Mouse (Mus musculus): Measurements from ENCODE around the gene Bcam. TPM values are rescaled to one million over a fixed set of nuclear protein-coding genes. Genes with fewer than 3 reads are reported as not detected.
A peak's percentile ranks its signal among the peaks of the same experiment; 100 is the strongest.

Gene Bcam
- polyA plus RNA-seq, 1 experiment from 2014 or later = 53.8 TPM

DNA sequence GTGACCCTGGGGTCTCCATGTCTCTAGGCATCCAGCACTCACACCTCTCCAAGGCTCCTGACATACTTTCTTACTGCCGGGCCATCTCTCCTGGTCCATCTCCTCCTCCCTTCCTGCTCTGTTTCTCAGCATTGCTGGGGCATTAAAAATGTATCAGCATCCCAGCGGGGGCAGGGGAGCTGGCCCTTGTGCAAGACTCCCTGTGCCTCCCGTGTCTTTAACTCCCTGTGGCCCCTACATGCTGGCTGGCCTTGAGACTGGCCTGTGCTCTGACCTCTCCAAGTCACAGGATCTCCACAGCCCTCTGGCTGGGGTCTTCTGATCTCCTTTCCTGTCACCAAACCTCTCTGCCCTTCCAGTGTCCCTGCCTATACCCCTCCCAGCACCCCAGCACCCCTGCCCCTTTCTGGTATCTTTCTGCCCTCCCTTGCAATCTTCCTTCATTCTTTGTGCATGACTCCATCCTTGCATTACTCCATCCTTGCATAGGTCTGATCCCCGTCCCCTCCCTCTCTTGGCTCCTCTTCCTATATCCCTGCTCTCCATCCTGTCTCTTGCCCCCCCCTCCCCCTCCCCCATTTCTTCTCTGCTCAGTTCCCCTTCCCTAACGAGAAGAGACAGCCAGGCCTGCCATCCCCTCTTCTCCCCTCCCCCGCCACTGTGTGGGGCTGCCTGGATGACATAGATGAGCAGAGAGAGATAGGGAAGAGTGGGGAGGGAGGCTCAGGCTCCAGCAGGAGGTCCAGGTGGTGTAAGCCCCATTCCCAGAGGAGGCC, 24.2 kb downstream of the Bcam start:
- no peak for DNase-seq (ENCODE audit: low spot score)
- no peak overlapping the region; the same call in 1 of the 2 replicates for H3K27ac ChIP-seq
- peaks cover 60% of the 10 kb centered on the region for H3K4me1 ChIP-seq
- peak overlapping the region; percentile 84 for H3K4me3 ChIP-seq
- 31% methylated on average over 6 of the region's 6 CpGs for WGBS
- H3K27me3 ChIP-seq (ENCODE audit: low read depth, poor library complexity, severe bottlenecking) = no peaks in the 10 kb centered on the region
- peaks cover 26% of the 10 kb centered on the region for H3K36me3 ChIP-seq
- no peaks in the 10 kb centered on the region for H3K9me3 ChIP-seq (replicated peaks)

- no peak for DNase-seq (ENCODE audit: low spot score)
- Histone ChIP-seq H3K36me3 (peaks cover 33% of the 10 kb centered on the region), H3K4me1 (peaks cover 66% of the 10 kb centered on the region), H3K9me3 (replicated peaks) (no peaks in the 10 kb centered on the region), H3K27me3 (ENCODE audit: low read depth, poor library complexity, severe bottlenecking) (no peaks in the 10 kb centered on the region), H3K27ac (no peak overlapping the region), H3K4me3 (no peak overlapping the region)
- 79% methylated on average over 9 of the region's 10 CpGs for WGBS
Observed at GRCm38 (mm10) chr7:19745971-19746370, 24.8 kb downstream of the Bcam start.

DNA sequence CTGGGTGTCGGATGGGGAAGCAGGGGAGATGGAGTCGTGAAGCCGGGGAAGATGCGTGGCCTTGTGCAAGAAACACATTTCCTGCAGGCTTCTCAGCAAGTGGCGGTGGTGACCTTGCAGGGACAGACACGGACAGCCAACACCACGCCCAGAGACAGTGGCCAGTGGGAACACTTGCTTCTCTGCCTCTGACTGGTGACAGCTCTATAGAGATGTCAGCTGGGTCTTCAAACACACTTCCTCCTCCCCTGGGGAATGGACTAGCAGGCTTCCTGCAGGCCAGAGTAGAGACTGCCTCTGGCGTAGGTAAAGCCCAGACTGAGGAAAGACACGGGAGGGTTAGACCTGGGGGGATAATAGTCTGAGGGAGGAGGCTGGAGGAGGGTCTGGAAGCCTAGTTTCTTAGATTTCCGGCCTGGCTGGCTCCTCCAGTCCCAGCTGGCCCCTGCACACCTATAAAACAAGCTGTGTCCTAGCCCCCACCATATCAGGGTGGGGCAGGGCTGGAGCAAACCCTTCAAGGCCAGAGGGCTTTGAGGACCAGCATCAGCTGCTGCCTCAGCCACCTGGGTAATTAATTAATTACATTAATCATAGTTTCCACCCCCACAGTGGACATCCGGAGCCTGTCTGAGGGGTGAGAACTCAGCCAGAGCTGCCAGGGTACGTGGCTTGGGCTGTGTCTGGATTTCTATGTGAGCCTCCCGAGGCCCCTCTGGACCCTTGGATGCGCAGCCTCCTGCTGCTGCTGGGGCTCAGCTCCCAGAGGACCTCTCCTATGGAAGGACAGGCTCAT, 26.0 kb downstream of the Bcam start:
- Histone ChIP-seq H3K9me3 (replicated peaks) (no peaks in the 10 kb centered on the region), H3K36me3 (peaks cover 43% of the 10 kb centered on the region), H3K27ac (0 out of 2 replicates have a peak overlapping the region, but pooled peaks have one; percentile 12), H3K27me3 (ENCODE audit: low read depth, poor library complexity, severe bottlenecking) (no peaks in the 10 kb centered on the region), H3K4me3 (no peak overlapping the region), H3K4me1 (peaks cover 55% of the 10 kb centered on the region)
- 69% methylated on average over 14 of the region's 14 CpGs for WGBS
- no peak for DNase-seq (ENCODE audit: low spot score)

GRCm38 (mm10) chr7:19743791-19744190, 27.0 kb downstream of the Bcam start:
- Histone ChIP-seq H3K36me3 (peaks cover 52% of the 10 kb centered on the region), H3K4me1 (peaks cover 54% of the 10 kb centered on the region), H3K4me3 (no peak overlapping the region), H3K9me3 (replicated peaks) (no peaks in the 10 kb centered on the region), H3K27me3 (ENCODE audit: low read depth, poor library complexity, severe bottlenecking) (no peaks in the 10 kb centered on the region), H3K27ac (no peak overlapping the region)
- no peak for DNase-seq (ENCODE audit: low spot score)
- WGBS = 91% methylated on average over 6 of the region's 6 CpGs

DNA sequence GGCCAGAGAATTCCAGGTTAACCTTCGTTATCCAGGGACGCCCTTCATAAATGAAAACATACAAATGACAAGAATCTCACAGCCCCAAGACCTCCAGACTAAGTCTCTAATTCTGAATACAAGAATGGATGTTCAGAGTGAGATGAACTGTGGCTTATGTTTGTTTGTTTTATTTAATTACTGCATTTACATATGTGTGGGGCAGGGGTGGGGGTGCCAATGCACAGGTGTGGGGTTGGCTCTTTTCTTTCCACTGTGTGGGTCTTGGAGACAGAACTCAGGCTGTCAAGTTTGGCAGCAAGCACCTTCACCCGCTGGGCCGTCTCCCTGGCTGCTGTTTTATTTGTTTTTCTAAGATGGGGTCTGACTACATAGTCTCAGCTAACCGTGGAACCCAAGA, 28.3 kb downstream of the Bcam start:
- WGBS = 53% methylated on average over 5 of the region's 5 CpGs
- H3K36me3 ChIP-seq = peaks cover 62% of the 10 kb centered on the region
- no peaks in the 10 kb centered on the region for H3K27me3 ChIP-seq (ENCODE audit: low read depth, poor library complexity, severe bottlenecking)
- H3K4me3 ChIP-seq = no peak overlapping the region
- H3K27ac ChIP-seq = no peak overlapping the region
- peaks cover 41% of the 10 kb centered on the region for H3K4me1 ChIP-seq
- no peaks in the 10 kb centered on the region for H3K9me3 ChIP-seq (replicated peaks)
- no peak for DNase-seq (ENCODE audit: low spot score)

GRCm38 (mm10) chr7:19741329-19742031, 29.3 kb downstream of the Bcam start:
- DNase-seq (ENCODE audit: low spot score) = no peak
- H3K36me3 ChIP-seq = peaks cover 72% of the 10 kb centered on the region
- H3K4me3 ChIP-seq = 0 out of 2 replicates have a peak overlapping the region, but pooled peaks have one; percentile 10
- 6% methylated on average over 8 of the region's 8 CpGs for WGBS
- peaks cover 31% of the 10 kb centered on the region for H3K4me1 ChIP-seq
- no peak overlapping the region for H3K27ac ChIP-seq
- H3K27me3 ChIP-seq (ENCODE audit: low read depth, poor library complexity, severe bottlenecking) = no peaks in the 10 kb centered on the region
- no peaks in the 10 kb centered on the region for H3K9me3 ChIP-seq (replicated peaks)

- no peaks in the 10 kb centered on the region; the same call in 1 of the 2 replicates for H3K9me3 ChIP-seq (replicated peaks)
- peaks cover 22% of the 10 kb centered on the region for H3K4me1 ChIP-seq
- peaks cover 82% of the 10 kb centered on the region for H3K36me3 ChIP-seq
- no peak overlapping the region for H3K27ac ChIP-seq
- H3K27me3 ChIP-seq (ENCODE audit: low read depth, poor library complexity, severe bottlenecking) = no peaks in the 10 kb centered on the region
- DNase-seq (ENCODE audit: low spot score) = no peak
- 94% methylated on average over 11 of the region's 11 CpGs for WGBS
- H3K4me3 ChIP-seq = no peak overlapping the region
Observed at GRCm38 (mm10) chr7:19740269-19740668, 30.5 kb downstream of the Bcam start.

- H3K27ac ChIP-seq = no peak overlapping the region
- no peak overlapping the region for H3K4me3 ChIP-seq
- DNase-seq (ENCODE audit: low spot score) = no peak
- no peaks in the 10 kb centered on the region; the same call in 1 of the 2 replicates for H3K9me3 ChIP-seq (replicated peaks)
- no peaks in the 10 kb centered on the region for H3K27me3 ChIP-seq (ENCODE audit: low read depth, poor library complexity, severe bottlenecking)
- H3K4me1 ChIP-seq = peaks cover 12% of the 10 kb centered on the region
- 91% methylated on average over 3 of the region's 3 CpGs for WGBS
- peaks cover 84% of the 10 kb centered on the region for H3K36me3 ChIP-seq
Observed at GRCm38 (mm10) chr7:19738771-19739170, 32.0 kb downstream of the Bcam start.

GRCm38 (mm10) chr7:19736389-19737057, 34.3 kb downstream of the Bcam start:
- no peaks in the 10 kb centered on the region; the same call in 1 of the 2 replicates for H3K9me3 ChIP-seq (replicated peaks)
- peaks cover 90% of the 10 kb centered on the region for H3K36me3 ChIP-seq
- H3K27ac ChIP-seq = no peak overlapping the region
- 93% methylated on average over 16 of the region's 16 CpGs for WGBS
- H3K4me1 ChIP-seq = peaks cover 5% of the 10 kb centered on the region
- no peak overlapping the region for H3K4me3 ChIP-seq
- DNase-seq (ENCODE audit: low spot score) = no peak
- H3K27me3 ChIP-seq (ENCODE audit: low read depth, poor library complexity, severe bottlenecking) = no peaks in the 10 kb centered on the region

- 93% methylated on average over 10 of the region's 10 CpGs for WGBS
- H3K4me3 ChIP-seq = no peak overlapping the region
Observed at GRCm38 (mm10) chr7:19734178-19734666, 36.6 kb downstream of the Bcam start.

GRCm38 (mm10) chr7:19726541-19726940, 44.3 kb downstream of the Bcam start:
- H3K27me3 ChIP-seq (ENCODE audit: low read depth, poor library complexity, severe bottlenecking) = no peaks in the 10 kb centered on the region
- no peak overlapping the region for H3K27ac ChIP-seq
- H3K36me3 ChIP-seq = peaks cover 100% of the 10 kb centered on the region
- no peaks in the 10 kb centered on the region for H3K9me3 ChIP-seq (replicated peaks)
- 91% methylated on average over 4 of the region's 4 CpGs for WGBS
- no peak for DNase-seq (ENCODE audit: low spot score)
- H3K4me1 ChIP-seq = no peaks in the 10 kb centered on the region
- H3K4me3 ChIP-seq = no peak overlapping the region

More at GRCm38 (mm10) chr7:19734178-19734666, 36.6 kb downstream of the Bcam start:
- Histone ChIP-seq H3K27me3 (ENCODE audit: low read depth, poor library complexity, severe bottlenecking) (no peaks in the 10 kb centered on the region), H3K36me3 (peaks cover 92% of the 10 kb centered on the region), H3K27ac (no peak overlapping the region), H3K9me3 (replicated peaks) (no peaks in the 10 kb centered on the region; the same call in 1 of the 2 replicates), H3K4me1 (no peaks in the 10 kb centered on the region)
- no peak for DNase-seq (ENCODE audit: low spot score)

DNA sequence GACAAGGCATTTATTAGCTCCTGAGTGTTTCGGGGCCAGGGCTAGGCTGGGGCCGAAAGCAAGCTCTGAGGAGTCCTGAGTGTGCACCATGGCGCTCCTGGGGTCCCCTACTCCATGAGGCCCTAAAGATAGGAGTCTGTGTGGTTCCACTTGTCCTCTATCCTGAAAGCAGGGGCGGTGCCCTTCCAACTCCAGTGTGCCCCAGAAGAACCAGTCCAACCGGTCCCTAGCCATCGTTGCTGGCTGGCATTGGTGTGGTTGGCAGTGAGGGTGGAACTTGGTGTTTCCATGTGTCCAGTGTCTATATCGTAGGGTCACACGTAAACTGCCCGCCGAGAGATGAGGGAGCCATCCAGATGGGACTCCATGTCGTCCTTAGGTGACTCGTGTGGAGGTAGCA, 46.6 kb downstream of the Bcam start:
- no peak for DNase-seq (ENCODE audit: low spot score)
- Histone ChIP-seq H3K4me3 (no peak overlapping the region), H3K27me3 (ENCODE audit: low read depth, poor library complexity, severe bottlenecking) (no peaks in the 10 kb centered on the region), H3K27ac (no peak overlapping the region), H3K9me3 (replicated peaks) (peaks cover 6% of the 10 kb centered on the region; the same call in 1 of the 2 replicates), H3K36me3 (peaks cover 99% of the 10 kb centered on the region), H3K4me1 (no peaks in the 10 kb centered on the region)
- WGBS = 95% methylated on average over 12 of the region's 12 CpGs
